Mouse (Mus musculus) cerebellum, adult 2 months (tissue): ENCODE data around the gene Arfgap2. TPM values are rescaled to one million over a fixed set of nuclear protein-coding genes. Genes with fewer than 3 reads are reported as not detected.
A peak's percentile ranks its signal among the peaks of the same experiment; 100 is the strongest.

Experiments
- DNase-seq, 2 experiments: peaks; one replicate each; pipeline ENCODE4 v3.0.0; 2021
- H3K27ac ChIP-seq: fragments of 200-500 bp; 2 replicates; pipeline ENCODE4 v1.5.1; 2012; ENCODE audit warnings: low read length, control low read depth, inconsistent platforms; ENCODE audit not compliant: insufficient read depth
- H3K27me3 ChIP-seq: fragments of 200-500 bp; 2 replicates; pipeline ENCODE4 v1.6.1; 2012; ENCODE audit warnings: inconsistent platforms, mild to moderate bottlenecking, low read length, moderate library complexity; ENCODE audit not compliant: control insufficient read depth, insufficient read depth
- H3K4me1 ChIP-seq: fragments of 200-500 bp; 2 replicates; pipeline ENCODE4 v1.6.1; 2011; ENCODE audit warnings: low read length; ENCODE audit not compliant: control insufficient read depth, insufficient read depth
- H3K4me3 ChIP-seq: fragments of 200-500 bp; replicated peaks from 2 replicates; pipeline ENCODE3; 2011; ENCODE audit warnings: mild to moderate bottlenecking, low read depth, low read length, control low read depth; ENCODE audit not compliant: insufficient read depth
- CTCF ChIP-seq: fragments of 200-500 bp; IDR thresholded peaks from 2 replicates; pipeline ENCODE4 v1.5.1; 2011; ENCODE audit warnings: low read depth, mild to moderate bottlenecking, control low read depth, low read length, moderate library complexity, borderline replicate concordance; ENCODE audit not compliant: insufficient read depth
- POLR2A ChIP-seq: fragments of 200-500 bp; IDR thresholded peaks from 2 replicates; pipeline ENCODE4 v1.6.1; 2011; ENCODE audit warnings: low read length, control low read depth, borderline replicate concordance; ENCODE audit not compliant: insufficient read depth
- WGBS: fragments of 180-500 bp; shearing (Covaris S2); methylation state at CpG from one replicate; pipeline ENCODE4 v1.1.7; 2018; 5-methylcytosine and 5-hydroxymethylcytosine counted together
- polyA plus RNA-seq: library from polyadenylated mRNA; depleted of rRNA; stranded (reverse); fragments of >200 nt; gene quantifications from 2 replicates; pipeline ENCODE4 v1.2.3, GENCODE M21; 2012

Arfgap2 gene
- polyA plus RNA-seq, 1 experiment, result 54.1 TPM

DNA sequence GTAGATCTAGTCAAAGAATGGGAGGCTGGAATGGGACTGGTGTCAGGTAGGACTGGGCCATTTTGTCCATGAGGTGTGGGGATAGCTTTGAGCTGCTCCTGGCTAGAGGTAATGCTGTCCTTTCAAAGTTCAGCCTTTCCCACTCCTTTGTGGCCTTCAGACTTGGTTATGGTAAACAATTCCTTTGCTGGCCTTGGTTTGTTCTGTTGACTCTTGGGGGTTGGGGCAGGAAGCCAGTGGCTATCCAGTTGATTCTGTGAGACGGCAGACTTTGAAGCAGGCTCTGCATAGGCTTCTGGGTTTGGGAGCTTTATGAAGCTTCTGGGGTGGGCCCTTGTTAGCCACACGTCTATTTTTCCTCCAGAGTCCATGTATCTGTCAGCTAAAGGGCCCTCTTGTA is 3.9 kb downstream of the Arfgap2 start:
- no peak for DNase-seq
- 67% methylated on average over 2 of the region's 2 CpGs for WGBS
- peaks cover 20% of the 10 kb centered on the region for H3K4me1 ChIP-seq
- no peaks in the 10 kb centered on the region for H3K27me3 ChIP-seq
- TF ChIP-seq CTCF (no peak), POLR2A (no peak)
- H3K4me3 ChIP-seq, result no peak overlapping the region
- peak overlapping the region; percentile 62 for H3K27ac ChIP-seq

DNA sequence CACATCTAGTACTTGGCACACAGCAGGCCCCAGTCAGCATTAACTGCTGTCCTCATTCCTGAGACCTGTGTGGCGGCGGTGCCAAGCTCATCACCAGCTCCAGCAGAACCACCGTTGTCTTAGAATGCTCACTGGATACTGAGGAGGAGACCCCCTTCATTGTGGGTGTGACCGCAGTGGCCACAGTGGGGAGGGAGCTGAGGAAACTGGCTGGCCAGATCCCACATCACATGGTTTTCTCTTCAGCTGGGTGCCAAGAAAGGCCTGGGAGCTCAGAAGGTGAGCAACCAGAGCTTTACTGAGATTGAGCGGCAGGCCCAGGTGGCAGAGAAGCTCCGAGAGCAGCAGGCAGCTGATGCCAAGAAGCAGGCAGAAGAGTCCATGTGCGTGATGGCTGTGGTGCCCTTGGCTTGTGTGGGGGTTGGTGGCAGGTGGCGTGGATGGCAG is 4.9 kb downstream of the Arfgap2 start:
- H3K4me3 ChIP-seq, result no peak overlapping the region
- H3K4me1 ChIP-seq, result peaks cover 16% of the 10 kb centered on the region
- 15% methylated on average over 8 of the region's 8 CpGs for WGBS
- H3K27ac ChIP-seq, result peak overlapping the region; percentile 63
- peak; percentile 81 to 91 for DNase-seq
- no peaks in the 10 kb centered on the region for H3K27me3 ChIP-seq
- TF ChIP-seq CTCF, result no peak
- no peak for TF ChIP-seq POLR2A

DNA sequence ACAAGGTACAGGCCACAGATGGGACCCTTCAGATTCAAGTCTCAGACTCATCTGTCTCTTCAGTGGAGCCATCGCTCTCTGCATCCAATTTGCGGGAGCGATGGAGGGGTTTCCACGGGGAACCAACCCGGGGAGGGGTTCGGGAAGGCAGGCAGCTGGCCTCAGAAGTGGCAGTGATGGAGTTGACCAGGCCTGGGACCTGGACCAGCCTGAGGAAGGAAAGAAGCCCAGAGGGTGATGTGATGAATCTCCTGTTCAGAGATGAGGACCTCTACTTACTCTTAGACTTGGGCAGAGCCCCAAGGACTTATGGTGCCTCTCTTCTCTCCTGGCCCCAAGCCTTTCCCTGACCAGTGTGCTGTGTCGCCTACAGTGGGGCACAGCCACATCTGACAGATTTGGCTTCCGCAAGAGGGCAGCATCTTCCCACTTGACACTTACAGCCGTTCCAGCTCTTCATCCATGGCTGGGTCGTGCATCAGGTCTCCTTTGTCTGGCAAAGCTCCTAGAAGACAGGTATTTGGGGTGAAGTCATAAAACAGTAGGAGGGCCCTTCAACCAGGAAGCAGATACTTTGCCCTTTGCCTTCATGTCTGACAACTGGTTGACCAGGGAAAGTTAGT is 14.1 kb downstream of the Arfgap2 start:
- DNase-seq, result peak; percentile 68 to 70
- Histone ChIP-seq H3K4me1 (peaks cover 8% of the 10 kb centered on the region), H3K27me3 (no peaks in the 10 kb centered on the region), H3K4me3 (no peak overlapping the region), H3K27ac (no peak overlapping the region)
- TF ChIP-seq CTCF (peak; percentile 77), POLR2A (peak; percentile 24; the same call in 1 of the 2 replicates)
- WGBS, result 31% methylated on average over 10 of the region's 10 CpGs

DNA sequence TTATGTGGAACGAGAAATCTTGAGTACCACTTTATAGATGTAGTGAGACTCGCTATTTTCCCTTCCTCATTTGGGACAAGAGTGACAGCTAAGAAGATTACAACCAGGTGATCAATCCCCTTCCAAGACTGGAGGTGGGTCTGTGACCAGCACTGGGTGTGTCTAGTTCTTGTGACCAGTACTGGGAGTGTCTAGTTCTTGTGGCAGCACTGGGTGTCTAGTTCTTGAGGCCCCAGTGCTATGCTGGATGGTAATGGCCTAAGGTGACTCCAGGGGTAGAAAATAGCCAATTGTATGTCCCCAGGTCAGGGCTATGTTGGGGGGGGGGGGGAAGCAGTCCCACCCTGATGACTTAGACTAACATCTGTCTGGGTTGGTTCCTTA is 14.6 kb downstream of the Arfgap2 start:
- peak; percentile 3; the same call in 1 of the 2 replicates for TF ChIP-seq POLR2A
- TF ChIP-seq CTCF, result no peak
- WGBS, result 71% methylated on average over 2 of the region's 2 CpGs
- Histone ChIP-seq H3K4me3 (no peak overlapping the region), H3K27ac (no peak overlapping the region), H3K4me1 (peaks cover 13% of the 10 kb centered on the region), H3K27me3 (no peaks in the 10 kb centered on the region)
- no peak for DNase-seq

DNA sequence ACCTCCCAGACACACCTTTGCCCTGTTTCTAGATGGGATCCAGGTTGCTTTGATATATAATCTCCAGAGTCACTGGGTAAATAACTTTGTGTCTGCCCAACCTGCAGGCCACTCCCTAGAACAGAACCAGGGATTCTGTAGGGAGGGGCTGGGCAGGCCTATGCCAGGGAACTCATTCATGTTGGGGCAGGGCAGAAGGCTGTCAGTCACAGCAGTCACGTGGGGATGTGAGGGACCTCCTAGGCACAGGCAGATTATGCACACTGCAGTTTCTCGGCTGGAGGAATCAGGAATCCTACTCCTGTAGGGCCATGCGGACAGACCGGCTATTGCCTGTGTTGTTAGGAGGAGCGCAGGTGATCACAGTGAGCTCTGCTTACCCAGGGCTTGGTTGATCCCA is 16.6 kb downstream of the Arfgap2 start:
- 60% methylated on average over 5 of the region's 5 CpGs for WGBS
- no peak for TF ChIP-seq POLR2A
- no peak for TF ChIP-seq CTCF

DNA sequence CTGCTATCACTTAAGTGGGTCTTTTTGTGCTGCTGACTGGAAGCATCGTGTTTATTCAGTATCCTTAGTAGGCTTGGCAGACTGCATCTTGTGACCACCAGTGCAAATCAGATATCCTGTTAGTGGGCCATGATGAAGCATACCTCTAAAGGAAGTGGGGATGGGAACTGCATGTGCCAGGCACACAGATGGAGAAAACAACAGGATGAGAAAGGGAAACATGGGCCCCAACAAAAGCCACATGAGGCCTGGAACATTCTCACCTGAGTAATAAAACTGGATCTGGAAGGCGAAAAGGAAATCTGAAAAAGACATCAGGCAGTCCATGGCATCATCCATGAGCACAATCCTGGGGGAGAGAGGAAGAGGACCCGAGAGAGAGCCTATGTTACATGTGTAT is 19.2 kb downstream of the Arfgap2 start:
- Histone ChIP-seq H3K27ac (peak overlapping the region; percentile 69), H3K4me1 (peaks cover 19% of the 10 kb centered on the region), H3K27me3 (no peaks in the 10 kb centered on the region), H3K4me3 (no peak overlapping the region)
- no peak for TF ChIP-seq POLR2A
- TF ChIP-seq CTCF, result no peak
- DNase-seq, result peak; percentile 43 to 49
- 6% methylated on average over 3 of the region's 3 CpGs for WGBS

More for the DNA sequence above, 16.6 kb downstream of the Arfgap2 start:
- no peak for DNase-seq
- H3K4me1 ChIP-seq, result peaks cover 19% of the 10 kb centered on the region
- no peak overlapping the region for H3K27ac ChIP-seq
- no peaks in the 10 kb centered on the region for H3K27me3 ChIP-seq
- no peak overlapping the region for H3K4me3 ChIP-seq

DNA sequence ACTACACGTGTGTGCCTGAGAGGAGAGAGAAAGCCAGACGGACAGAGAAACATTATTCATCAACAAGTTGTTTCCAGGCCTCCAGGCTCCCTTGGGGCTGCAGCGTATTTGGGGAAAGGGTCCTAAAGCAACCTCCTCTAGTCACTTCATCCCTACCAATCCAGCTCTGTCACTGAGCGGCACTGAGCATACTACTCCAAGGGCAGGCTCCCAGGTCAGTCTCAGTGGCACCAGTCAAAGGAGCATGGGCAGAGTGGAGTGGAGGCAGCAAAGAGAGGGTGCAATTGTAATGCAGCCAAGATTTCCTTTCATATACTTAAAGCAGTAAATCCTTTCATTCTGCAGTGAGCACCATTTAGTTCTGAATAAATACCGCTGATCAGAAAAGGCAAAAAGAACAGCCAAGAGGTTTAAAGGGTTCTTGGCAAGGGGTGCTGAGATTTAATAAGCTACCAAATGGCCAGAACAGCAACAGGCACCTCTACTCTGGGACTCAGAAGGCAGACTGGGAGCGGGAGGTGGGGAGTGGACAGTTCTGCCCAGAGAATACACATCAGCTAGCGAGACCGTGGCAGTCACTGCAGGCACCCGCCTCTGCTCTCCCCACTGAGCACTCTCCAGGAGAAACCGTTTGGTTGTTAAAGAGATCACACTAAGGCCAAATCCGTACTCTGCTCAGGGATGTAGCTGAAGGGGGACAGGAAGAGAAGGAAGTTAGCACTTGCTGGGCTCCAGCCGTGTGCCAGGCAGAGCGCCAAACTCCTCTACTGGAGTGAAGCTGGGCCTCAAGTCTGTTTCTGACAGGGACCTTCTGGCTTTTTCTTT is 19.8 kb downstream of the Arfgap2 start:
- no peak overlapping the region for H3K4me3 ChIP-seq
- TF ChIP-seq POLR2A (no peak), CTCF (no peak)
- DNase-seq, result peak; percentile 83 to 84
- H3K27ac ChIP-seq, result peak overlapping the region; percentile 69
- peaks cover 19% of the 10 kb centered on the region for H3K4me1 ChIP-seq
- 11% methylated on average over 13 of the region's 13 CpGs for WGBS
- H3K27me3 ChIP-seq, result no peaks in the 10 kb centered on the region
